Mouse (Mus musculus): ENCODE measurements around the gene Bzw2.

The Bzw2 gene

GRCm38 (mm10) chr12:36157638-36158308, at the start of gene Bzw2:
TSS of gene Bzw2 (minus strand) at chr12:36158080.
- CTCF ChIA-PET, result interaction anchor here (0.6 to 1.0 kb wide), 2 partner anchors 29 to 46 kb away, joined by 3 to 7 read pairs; no protein-coding TSS in a partner anchor

GRCm38 (mm10) chr12:36207072-36207799, 49.4 kb upstream of the Bzw2 start:
- CTCF ChIA-PET, result interaction anchor here (0.7 kb wide), 1 partner anchor 153 kb away, joined by 3 read pairs; no protein-coding TSS in a partner anchor

GRCm38 (mm10) chr12:36205579-36206119, 47.8 kb upstream of the Bzw2 start:
- CTCF ChIA-PET, result interaction anchor here (0.6 to 0.7 kb wide), 3 partner anchors 10 to 525 kb away, joined by 4 to 11 read pairs (median 5); no protein-coding TSS in a partner anchor

DNA sequence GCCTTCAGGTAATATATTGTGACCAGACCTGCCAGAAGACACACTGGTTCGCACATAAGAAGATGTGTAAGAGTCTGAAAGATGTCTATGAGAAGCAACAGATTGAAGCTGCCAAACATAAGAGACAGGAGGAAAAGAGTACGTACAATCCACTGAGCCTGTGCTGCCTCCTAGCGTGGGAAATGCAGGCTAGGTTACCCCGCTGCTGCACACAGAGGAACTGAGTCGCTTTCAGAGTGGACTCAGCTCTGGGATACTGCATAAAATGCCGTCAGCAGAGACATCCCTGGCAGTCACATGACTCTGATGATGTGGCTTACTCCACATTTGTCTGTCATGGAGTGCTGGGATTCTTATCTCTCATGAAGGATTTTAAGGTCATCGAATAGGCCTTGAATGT, 37.1 kb upstream of the Bzw2 start:
- CTCF ChIA-PET, result interaction anchor here (0.6 kb wide), 1 partner anchor 668 kb away, joined by 3 read pairs; no protein-coding TSS in a partner anchor

GRCm38 (mm10) chr12:36190343-36190742, 32.5 kb upstream of the Bzw2 start:
- CTCF ChIA-PET, result no interaction called here

DNA sequence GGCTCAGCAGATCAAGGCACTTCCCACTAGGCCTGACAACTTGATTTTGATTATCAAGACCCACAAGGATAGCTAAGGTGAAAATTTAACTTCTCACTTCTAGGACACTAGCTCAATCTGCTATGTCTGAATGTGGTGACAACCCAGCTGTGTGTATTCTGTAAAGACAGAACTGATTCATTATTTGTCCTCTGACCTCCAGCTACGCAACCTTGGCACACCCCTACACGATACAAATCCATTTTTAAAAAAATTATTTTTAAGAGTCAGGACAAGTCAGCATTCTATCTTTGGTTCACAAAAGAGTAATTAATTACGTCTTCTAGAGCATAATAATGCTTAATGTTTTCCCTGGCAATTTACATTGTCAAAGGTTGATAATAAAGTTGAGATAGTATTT, 31.7 kb upstream of the Bzw2 start:
- CTCF ChIA-PET, result no interaction called here

DNA sequence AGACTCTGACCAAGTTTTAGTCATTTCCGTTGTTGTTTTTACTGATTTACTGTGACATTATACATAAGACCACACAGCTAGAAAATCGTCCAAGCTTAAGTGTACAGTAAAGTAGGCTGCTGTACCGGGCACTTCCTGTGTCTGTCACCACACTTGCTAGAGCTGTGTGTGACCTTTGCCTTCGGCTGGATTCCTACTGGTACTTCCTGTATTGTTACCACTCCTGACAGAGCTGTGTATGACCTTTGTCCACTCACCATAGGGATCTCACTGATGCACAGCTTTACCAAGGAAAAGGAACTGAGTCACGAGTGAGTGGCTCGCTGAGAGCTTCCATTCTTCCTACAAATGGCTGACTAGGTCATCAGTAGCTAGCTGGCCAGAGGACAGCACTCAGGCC, 29.2 kb upstream of the Bzw2 start:
- CTCF ChIA-PET, result interaction anchor here (0.6 kb wide), 1 partner anchor 259 kb away, joined by 3 read pairs; no protein-coding TSS in a partner anchor

DNA sequence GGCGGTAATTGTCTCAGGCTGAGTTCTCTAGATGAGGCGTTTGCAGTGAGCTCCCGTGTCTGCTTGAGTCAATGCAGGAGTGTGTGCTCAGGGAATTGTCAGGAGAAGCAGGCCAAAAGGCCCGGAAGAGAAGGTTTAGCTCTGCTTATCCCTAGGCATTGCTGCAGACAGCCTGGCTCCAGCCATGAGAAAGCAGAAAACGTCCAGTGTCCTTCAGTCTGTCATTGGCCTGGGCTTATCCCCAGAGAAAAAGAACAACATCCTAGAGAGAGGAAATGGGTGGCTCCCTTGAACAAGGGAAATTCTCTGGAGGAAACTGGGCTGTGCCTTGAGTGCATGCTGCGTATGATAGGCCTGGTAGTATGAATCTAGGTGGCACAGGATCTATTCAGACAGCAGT, 24.7 kb upstream of the Bzw2 start:
- CTCF ChIA-PET, result no interaction called here

GRCm38 (mm10) chr12:36177227-36177626, 19.3 kb upstream of the Bzw2 start:
- CTCF ChIA-PET, result no interaction called here

DNA sequence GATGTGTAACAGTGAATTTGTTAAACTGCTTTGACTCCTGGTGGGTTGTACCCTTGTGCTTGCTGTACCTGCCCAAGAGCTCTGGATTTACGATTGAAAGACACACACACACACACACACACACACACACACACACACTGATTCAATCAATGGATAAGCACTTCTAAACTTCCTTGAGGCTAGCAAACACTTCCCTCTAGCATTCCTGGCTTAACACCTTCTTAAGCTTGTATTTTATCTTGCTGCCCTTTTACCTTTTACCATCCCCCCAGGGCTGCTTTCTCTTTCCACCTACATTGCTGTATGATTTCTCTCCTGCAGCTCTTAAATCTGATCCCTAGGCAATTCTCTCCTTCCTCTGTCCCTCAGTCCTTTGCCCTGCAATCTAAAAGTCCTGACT, 7.4 kb upstream of the Bzw2 start:
- CTCF ChIA-PET, result interaction anchor here (0.6 kb wide), 2 partner anchors 11 to 36 kb away, joined by 3 to 4 read pairs; no protein-coding TSS in a partner anchor

GRCm38 (mm10) chr12:36164126-36164791, 6.4 kb upstream of the Bzw2 start:
- CTCF ChIA-PET, result no interaction called here

DNA sequence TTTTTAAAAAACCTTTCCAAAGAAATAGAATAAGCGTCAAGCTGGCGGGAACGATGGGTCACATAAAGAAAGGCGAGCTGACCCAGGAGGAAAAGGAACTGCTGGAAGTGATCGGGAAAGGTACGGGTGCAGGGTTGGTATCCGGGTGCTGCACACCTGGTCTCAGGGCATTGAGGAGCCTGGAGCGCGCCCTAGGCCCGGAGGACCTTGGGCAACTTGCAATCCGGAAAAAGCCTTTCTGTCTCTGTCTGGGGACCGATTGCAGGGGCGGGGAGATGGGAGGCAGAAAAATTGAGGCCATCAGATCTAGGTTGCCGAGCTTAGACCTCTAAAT, 609 bp downstream of the Bzw2 start:
- CTCF ChIA-PET, result interaction anchor here (1.0 kb wide), 1 partner anchor 46 kb away, joined by 3 read pairs; no protein-coding TSS in a partner anchor

DNA sequence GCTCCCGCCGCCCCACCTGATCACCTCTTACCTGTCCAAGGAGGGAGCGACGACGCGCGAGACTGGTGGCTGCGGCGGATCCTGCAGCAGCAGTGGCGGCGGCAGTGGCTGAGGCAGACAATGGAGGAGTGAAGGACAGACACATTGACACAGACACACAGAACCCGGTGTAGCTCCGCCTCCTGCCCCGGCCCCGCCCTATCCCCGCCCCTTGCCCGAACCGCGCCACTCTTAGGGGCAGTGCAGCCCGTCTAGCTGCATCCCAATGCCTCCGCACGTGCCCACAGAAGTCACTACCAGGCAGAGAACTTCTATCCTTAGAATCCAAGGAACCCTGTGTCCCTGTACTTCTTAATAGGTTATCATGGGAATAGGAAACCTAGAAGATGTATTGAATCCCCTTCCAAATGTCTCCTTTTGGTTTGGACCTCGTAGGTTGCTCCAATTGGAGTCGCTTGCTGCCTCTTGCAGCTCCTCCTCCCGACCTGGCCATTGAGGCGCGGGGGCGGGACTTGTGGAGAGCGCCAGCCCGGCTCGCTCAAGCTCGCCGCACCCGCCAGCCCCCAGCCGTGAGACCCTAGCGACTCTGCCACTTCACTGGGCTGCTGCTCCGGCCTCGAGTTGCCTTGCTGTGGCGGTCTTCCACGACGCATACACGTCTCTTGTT, 1.1 kb downstream of the Bzw2 start, which contains the start of gene Ankmy2:
Gene Ankmy2 (plus strand): TSS at position 478 of the 667 bp plus-strand sequence.
- CTCF ChIA-PET, result interaction anchor here (1.0 kb wide), 1 partner anchor 45 kb away, joined by 3 read pairs; no protein-coding TSS in a partner anchor

GRCm38 (mm10) chr12:36156101-36156636, 1.7 kb downstream of the Bzw2 start:
- CTCF ChIA-PET, result interaction anchor here (0.5 kb wide), 1 partner anchor 1298 kb away, joined by 3 read pairs; no protein-coding TSS in a partner anchor

GRCm38 (mm10) chr12:36155141-36155641, 2.7 kb downstream of the Bzw2 start:
- CTCF ChIA-PET, result no interaction called here

GRCm38 (mm10) chr12:36150737-36151136, 7.1 kb downstream of the Bzw2 start:
- CTCF ChIA-PET, result no interaction called here

- CTCF ChIA-PET, result no interaction called here
Measured at GRCm38 (mm10) chr12:36150265-36150664, 7.6 kb downstream of the Bzw2 start.

- CTCF ChIA-PET, result no interaction called here
Measured at GRCm38 (mm10) chr12:36146230-36147011, 11.5 kb downstream of the Bzw2 start.

DNA sequence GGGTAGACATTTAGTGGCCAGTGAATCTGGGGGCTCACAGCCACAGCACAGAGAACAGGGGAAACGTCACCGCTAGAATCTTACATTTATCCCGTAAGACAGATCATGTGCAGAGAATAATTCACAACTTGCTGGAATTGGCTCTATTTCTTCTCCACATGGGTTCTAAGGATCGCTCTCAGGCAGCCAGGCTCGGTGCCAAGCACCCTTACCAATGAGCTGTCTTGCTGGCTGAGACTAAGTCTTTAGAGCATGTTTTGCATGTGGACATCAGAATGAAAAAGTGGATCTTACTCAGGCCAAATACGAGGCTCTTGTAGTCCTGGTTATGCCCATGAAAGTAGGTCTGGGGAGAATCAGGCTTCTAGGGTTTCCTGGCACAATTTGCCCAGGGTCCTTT, 17.5 kb downstream of the Bzw2 start:
- CTCF ChIA-PET, result no interaction called here

- CTCF ChIA-PET, result no interaction called here
Measured at GRCm38 (mm10) chr12:36137192-36137591, 20.7 kb downstream of the Bzw2 start.
